Mouse (Mus musculus) adrenal gland, postnatal 25 days (tissue): ENCODE measurements at regions not wholly inside any gene's neighbourhood (a gene's known extent, or its start where the extent isn't known, plus 50 kb on each side); places are given as distances from the start of the nearest gene placed in this dataset.
A peak's percentile ranks its signal among the peaks of the same experiment; 100 is the strongest.

ENCODE experiments used
- DNase-seq: peaks from one replicate; pipeline ENCODE4 v3.0.0; 2021; ENCODE audit warnings: mixed read lengths

DNA sequence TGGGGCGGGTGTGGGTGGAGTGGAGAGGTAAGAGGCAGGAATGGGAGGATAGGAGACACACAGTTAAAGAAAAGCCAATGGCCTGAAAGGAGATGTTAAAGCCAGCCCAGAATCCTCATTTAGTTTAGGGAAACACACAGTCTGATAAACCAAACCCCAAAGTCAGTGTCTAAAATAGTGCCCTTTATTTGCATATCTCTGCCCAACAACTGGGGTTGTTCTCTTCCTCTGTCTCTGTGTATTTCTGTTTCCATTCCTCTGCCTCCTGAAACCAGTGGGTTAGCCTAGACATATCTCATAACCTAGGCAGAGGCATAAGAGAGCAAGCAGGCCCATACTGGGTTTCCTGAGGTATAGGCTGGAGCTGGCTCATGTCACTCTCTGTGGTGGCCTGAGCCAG is 138.6 kb upstream of the Zc3h12a start:
- no peak for DNase-seq

DNA sequence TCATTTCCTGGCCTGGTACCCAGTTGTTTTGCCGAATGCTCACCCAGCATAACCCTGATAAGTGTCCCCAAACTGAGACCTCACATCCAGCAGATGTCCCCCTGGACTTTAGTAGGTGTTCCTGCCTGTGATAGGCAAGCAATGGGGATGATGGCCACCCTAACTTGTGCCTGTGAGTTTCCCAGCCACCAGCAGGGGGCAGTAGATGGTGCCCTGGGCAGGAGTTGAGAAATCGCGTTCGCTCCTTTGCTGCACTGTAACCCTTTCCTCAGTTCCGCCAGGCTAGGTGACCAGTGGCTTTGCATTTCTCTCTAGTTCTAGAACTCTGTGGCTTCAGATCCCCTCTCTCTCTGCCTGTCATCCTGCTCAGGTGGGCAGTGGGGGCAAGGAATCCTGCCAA is 137.9 kb upstream of the Zc3h12a start:
- peak; percentile 59 for DNase-seq

DNA sequence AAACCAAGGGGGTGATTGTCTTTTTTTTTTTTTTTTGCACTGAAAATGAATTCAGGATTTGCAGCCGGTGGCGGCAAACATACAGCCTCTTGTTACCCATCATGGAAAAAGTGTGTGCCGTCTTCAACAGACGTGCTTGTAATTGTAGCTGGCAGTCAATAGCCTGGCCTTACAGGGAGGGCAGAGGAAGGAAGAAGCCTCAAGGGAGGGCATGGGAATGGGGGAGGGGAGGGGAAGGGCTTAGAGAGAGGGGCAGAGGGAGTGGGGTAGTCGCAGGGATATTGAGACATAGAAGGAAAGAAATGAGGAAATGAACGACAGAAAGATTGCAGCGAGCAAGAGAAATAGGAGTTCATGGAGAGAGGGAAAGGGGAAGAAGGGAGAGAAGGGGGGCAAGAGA is 137.4 kb upstream of the Zc3h12a start:
- DNase-seq: no peak

DNA sequence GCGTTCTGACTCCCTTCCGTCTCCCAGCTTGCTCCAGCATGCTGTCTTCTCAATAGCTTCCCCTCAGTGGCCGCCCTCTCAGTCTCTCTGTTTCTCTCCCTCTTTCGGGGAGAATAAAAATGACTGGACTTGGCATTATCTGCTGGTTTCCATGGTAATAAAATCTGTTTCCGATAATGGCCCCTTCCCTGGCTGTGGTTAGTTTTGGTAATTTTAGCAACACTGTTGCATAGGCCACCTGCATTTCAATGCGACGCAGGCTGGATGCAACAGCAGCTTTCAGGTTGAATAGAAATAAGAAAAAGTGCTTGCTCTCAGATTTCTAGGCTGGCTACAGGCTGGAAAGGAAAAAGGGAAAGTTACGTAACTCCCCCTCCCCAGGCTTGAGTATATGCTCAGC is 133.9 kb upstream of the Zc3h12a start:
- no peak for DNase-seq

DNA sequence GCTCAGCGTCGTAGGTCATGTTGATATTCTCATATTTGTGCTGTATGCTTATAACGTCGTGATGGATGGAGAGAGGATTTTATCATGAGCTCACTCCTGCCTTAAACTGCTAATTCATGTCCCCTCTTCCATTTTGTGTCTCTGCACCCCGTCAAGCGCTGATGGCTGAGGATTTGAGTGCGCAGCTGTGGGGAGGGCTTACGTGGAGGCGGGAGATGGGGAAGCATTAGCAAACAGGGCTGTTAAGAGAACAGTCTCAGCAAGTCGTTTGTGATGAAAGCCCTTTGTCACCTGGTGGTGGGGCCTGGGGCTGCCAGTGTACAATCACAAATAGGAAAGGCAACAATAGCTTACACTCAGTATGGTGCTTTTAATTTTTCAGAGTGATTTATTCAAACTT is 131.7 kb upstream of the Zc3h12a start:
- DNase-seq: no peak

DNA sequence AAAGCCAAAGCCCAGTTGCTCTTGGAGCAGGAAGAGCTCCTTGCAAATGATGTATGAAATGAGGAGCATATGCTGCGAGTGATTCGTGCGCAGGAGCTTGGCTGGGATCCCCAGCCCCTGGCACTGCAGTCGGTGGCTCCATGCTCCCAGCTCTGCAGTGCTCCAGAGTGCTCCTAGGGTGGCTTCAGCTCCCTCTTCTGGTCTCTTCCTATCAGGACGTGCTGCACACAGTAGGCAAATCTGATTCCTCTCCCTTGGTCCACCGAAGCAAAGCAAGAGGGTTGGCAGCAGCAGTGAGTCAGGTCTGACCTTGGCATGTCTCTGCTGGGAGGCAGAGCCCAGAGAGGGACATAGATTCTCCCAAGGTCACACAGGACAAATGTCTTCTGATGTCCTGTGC is 130.3 kb upstream of the Zc3h12a start:
- DNase-seq: peak; percentile 30

DNA sequence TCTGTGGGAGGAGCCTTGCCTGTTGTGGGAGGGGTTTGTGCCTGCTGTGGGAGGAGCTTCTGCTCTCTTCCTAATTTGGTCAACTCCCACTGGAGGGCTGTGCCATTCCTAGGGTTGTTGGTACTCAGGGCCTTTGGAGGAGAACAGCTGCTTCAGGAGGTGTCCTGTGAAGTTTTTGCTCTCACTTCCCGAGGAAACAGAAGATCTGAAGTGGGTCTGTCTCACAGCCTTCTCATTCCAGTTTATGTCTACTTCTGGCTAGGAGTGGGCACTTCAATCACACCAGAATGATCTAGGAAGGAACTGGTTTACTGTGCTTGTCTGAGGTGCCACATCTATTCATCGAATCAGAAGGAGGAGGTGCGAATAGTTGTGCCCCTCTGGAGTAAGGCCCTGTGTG is 125.5 kb upstream of the Zc3h12a start:
- no peak for DNase-seq

DNA sequence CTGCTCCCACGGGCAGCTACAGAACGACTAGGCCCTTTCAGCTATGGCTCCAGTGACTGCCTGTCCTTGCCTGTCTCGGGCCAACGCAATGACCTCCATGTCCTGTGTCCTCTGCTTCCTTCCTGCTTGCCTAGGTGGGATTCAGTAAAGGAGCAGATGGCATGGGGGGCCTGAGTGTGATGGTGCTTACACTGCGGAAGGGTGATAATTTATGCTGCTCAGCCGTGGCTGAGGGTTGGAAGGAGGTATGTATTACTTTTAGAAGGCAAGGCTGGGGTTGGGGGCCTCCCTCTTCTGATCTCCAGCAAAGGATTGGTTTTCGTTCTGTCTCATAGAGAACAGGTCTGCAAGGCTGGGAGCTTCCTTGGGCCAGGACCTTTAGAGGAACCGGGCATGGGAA is 124.6 kb upstream of the Zc3h12a start:
- DNase-seq: no peak

DNA sequence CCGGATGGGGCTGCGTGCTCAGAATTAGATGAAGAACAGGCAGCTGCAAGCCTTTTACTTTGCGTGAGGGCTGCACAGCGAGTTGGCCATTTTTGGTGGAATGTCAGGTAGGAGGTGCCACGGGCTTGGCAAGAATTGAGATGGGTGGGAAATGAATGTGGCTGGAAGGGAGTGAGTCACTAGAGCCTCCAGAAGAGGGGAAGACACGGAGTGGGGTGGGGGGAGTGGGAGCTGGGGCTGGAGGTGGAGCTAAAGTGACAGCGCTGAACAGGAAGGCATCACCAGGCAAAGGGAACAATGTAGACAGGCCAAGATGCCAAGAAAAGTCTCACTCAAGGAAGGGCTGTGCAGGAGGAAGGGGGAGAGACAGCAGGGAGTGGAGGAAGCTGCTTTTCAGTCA is 121.4 kb upstream of the Zc3h12a start:
- no peak for DNase-seq

DNA sequence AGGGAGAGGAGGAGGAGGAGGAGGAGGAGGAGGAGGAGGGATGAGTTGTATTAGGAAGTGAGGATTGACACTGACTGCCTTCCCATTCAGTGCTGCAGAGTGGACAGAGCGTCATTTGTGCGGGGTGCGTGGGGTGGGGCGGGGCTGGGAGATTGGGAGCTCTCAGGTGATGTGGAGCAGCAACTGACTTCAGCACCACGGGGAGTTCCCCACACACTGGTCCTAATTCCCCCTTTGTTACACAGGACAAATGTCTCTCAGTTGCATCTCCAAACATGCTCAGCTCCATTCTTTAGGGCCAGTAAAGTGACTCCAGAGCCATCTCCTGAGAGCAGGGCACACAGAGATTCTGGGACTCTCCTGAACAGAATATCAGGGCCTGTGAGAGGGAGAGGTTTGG is 118.5 kb upstream of the Zc3h12a start:
- peak; percentile 8 for DNase-seq

DNA sequence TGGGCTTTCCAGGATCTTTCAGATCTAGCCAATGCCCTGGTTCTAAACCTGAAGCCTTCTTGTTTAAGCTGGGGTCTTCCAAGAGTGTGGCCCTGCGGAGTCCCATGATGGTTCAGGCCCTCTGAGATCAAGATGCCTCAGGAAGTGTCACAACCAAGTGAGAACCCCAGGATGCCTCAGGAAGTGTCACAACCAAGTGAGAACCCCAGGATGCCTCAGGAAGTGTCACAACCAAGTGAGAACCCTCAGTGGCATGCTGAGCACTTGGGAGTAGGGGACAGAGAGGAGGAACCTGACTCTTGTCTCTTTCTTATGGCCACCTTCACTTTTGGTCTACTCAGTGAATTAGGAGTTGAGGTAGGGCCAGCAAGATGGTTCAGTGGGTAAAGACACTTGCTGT is 114.9 kb upstream of the Zc3h12a start:
- no peak for DNase-seq

DNA sequence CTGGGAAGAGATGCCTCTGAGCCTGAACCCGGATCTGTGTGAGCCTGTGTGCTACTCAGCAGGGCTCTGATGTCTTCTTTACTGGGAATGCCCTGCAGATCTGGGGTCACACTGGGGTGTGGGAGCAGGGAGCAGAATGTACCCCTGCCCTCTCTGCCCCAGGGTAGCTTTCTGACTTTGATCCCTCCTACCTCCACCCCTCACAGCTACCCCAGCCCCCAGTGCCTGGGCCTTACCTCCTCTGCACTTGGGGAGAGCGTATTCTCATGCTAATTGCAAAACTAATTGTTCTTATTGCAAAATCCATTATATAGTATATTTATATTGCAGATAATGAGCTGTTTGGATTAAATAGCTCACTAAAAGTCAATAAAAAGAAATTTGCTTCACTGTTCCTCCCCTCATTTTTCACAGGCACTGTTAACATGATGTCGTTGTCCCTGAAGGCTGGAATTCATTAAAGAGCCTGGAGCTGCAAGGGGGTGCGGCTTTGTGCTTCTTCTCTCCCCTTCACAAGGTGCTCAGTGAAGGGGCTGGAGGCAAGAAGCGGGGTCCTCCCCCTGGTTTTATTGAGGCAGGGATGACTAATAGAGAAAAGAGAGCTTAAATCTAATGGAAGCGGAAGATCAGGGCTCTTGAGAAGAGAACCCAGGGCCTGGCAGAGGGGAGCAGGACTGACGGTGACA is 114.1 kb upstream of the Zc3h12a start:
- no peak for DNase-seq

DNA sequence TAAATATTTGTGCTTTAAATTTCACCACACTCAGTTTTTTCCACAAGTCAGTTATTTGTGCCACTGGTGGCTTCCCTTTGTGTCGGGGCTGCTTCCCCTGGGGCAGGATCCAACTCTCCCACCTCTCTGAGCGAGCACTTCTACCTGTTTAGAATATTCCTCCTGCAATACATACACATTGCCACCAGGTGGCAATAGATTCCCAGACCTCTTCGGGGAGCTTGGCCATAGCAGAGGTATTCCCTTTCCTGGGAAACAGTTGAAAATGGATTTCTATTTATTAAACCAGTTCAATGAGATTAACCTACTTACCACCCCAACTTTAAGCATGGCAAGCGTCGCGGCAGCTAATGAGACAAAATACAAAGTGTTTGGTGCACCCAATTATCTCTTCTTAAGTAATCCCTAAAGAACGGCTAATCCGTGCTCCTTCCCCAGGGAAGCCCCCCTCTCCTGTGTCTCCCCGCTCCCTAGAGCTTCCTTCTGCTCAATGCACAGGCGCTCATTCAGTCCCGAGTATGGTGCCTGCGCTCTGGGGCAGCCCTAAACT is 104.1 kb upstream of the Zc3h12a start:
- DNase-seq: no peak

DNA sequence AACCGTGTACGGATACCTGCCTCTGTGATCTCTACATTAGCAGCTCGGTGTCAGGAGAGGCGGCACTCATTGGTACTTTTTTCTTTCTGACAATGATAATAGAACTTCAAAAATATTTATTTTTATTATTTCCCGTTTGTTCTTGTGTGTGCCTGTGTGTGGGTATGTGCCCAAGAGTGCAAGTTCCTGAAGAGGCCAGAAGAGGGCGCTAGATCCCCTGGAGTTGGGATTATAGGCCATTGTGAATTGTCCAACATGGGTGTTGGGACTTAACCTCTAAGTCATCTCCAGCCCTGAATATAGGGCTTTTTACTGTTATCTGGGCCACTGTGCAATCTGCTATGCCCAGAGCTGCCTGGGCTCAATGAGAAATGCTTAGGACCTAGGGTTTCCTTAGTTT is 99.6 kb upstream of the Zc3h12a start:
- no peak for DNase-seq

DNA sequence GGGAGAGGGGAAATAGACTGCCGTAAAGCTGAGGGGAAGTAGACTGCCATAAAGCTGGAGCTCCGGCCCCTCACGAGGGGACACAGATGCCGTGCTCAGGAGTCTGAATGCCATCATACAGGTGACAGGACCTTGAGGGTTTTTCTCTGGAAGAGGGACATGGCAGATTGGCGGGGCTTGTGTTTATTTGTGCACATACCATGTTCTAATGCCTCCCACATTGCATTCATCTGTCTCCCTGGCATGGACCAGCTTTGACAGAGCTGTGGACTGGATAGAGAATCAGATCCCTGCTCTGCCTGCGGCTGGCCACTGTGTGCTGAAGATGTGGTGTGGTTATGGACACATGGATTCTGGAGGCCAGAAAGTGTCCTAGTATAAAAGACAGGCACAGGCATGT is 95.3 kb upstream of the Zc3h12a start:
- DNase-seq: no peak

DNA sequence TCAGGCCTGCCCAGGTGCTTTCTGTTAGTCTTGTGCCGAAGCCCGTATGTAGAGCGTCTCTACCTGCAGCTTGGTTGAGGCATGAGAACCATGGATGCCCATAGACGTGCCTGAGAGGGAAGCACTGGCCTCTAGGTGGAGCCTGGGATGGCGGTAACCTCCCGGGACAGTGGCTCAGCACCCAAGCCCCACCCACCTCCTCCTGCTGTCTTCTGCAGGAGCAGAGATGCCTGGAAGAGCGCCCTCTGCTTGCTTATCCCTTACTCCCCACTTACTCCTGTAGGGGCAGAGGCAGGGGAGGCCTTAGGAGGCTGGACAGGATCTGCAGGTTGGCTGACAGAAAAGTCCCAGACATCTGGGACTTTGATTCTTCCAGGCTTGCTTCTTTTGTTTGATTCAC is 92.7 kb upstream of the Zc3h12a start:
- DNase-seq: peak; percentile 73

DNA sequence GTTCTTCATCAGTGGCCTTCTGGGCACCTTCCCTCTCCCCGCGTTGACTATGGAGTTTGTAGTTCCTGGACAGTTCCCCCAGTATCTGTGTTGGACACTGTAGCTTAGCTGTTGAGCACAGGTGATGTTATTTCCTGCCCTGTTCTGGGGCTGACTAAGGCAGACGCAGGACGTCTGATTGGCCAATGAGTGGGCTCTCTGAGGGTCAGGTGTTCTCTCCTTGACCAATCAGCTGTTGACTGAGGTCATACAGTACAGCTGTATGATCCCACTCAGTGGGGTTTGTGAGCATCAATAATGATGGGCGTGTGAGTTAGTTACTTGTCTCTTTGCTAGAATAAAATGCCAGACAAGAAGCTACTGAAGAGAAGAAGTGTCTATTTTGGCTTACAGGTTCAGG is 91.6 kb upstream of the Zc3h12a start:
- DNase-seq: no peak

DNA sequence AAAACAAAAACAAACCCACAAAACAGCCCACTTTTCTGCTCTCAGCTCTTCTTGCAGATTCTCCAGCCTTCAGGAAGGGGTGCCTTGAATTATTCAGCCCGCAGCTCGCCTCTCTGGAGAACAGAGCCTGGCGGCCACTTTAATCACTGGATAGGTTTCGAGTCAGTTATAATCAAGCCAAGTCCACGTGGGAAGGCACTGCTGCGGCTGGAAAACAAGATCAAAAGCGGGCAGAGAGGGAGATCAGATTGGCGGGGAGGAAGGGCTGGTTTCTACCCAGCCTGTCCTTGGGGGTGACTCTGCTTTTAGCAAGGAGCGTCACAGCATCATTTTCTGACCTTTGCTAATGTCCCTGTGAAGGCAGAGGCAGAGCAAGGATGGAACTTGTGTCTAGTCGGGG is 86.7 kb upstream of the Zc3h12a start:
- DNase-seq: peak; percentile 13

DNA sequence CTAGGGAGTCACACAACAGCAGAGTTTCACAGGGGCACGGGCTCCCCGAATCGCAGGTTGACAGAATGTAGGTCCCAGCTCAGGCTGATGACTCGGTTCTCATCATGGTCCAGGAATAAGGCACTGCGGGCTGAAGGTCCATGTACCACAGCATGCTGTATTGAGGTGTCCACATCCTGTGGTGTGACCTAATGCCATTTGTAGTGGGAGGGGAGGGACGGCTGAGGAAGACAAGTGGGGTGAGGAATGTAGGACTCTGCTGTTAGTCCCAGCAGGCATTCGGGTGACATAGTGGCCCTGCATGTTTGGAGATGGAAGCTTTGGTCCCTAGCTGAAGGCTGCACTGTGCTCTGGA is 84.5 kb upstream of the Zc3h12a start:
- DNase-seq: no peak

DNA sequence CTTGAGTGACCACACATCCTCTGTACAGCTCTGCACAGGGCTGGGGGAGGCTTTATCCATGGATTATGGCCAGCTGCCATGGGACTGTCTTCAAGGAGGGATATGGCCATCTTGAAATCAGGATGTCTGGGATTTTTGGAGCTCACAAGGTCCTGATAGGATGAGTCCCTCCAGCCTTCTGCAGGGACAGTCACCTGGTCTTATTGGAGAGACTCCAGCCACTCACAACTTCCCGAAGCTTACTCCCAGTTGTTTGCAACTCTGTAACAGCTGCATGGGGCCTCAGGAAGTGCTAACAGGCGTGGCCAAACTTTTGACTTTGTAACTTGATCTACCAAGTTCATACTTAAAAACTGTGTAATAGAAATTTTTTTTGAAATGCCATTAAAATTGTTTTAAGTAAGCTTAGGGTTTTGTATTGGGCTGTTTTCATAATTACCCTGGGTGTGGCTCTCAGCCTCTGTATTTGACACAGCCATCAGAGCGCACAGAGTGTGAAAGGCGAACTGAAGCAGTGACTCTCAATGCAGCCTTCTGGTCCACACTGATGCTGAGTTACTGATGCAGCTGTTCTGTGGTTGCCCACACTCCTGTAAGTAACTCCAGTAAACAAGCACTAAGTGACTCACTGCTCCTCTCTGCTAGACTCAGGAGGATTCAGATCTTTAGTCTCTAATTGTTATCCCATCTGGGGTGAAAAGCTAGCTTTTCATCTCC is 84.0 kb upstream of the Zc3h12a start:
- DNase-seq: no peak

DNA sequence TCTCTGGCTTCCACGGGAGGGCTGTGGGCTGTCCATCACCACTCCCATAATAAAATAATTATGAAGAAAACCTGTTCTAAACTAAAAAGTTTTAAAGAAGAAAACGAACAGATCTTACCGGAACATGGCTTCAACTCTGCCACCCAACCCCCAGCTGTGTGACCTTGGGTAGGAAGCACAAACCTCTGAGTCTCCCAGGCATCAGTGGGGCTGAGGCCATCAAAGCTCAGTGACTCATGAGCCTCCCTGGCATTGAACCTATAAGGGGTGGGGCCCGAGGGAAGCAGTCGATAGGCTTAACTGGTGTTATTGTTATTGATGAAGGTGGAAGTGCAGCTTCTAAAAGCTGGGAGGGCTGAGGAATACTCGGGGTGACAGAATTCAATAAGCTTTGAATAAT is 83.1 kb upstream of the Zc3h12a start:
- DNase-seq: peak; percentile 72

DNA sequence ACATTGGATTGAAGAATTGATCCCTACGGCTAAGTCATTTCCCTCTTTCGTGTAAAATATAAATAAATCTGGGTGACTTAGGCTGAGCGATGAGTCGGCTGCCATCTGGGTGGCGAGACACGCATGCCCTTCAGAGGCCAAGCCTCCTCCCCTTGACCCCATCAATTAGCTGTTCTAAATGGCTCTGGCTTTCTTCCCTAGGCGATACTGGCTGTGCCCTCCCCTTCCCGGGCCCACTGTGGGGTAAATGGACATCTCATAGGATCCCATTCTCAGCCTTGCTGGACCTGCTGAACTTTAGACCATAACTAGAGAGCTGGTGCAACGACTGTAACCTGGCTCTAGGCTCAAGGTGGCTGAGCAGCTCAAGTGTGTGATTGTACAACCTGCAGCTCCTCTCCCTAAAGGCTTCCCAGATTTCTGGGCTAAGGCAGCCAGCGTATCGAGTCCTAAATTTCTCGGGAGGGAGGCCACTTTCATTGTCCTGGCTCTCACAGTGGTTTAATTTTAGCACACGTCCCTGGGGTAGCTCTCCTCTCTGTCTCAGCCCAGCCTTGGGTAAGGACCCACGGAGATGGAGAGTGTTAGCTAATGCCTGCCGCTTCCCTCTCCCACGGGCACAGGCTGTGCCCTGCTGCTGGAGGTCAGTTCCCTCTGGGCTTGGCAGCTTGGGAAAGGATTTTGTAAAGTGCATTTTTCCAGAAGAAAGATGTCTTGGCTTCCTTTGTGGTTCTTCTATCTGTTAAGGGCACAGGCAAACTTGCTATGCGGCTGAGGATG is 80.7 kb upstream of the Zc3h12a start:
- DNase-seq: peak; percentile 39

DNA sequence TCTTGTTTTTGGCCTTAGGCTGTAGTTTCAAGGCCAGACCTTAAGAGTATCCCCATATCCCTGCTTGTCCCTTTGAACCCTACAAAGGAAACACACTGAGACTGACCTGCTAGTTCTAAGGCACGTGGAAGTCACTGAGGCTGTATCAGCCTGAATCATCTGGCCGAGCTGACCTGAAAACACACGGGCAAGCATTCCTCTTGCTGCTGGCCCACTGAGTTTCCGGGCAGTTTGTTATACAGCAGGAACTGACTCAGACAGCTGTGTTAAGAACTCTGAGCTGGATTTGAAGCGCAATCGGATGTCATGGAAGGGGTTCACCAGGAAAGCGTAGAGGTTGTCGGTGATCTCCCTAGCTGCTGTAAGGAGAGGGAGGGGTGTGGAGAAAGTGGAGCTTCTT is 75.9 kb upstream of the Zc3h12a start:
- no peak for DNase-seq
